Mouse (Mus musculus) megakaryocyte-erythroid progenitor cell, adult 5 weeks (primary cell): ENCODE results near the gene Fam187b. TPM values are rescaled to one million over a fixed set of nuclear protein-coding genes. Genes with fewer than 3 reads are reported as not detected.

ENCODE experiments used
- polyA plus RNA-seq: library from polyadenylated mRNA; stranded (reverse); fragments of >175 nt; gene quantifications from 2 replicates; pipeline ENCODE4 v1.2.3, GENCODE M21; 2012

Fam187b gene
- polyA plus RNA-seq = 0.08 TPM in 1 of 2 replicates, not detected in the other

GRCm38 (mm10) chr7:30973501-30974289 is at the start of gene Fam187b:
Gene Fam187b (plus strand): TSS chr7:30973790.

GRCm38 (mm10) chr7:30924581-30924980 is 49.0 kb upstream of the Fam187b start, which contains the start of gene Hamp2:
Gene Hamp2 (minus strand): TSS chr7:30924681.

GRCm38 (mm10) chr7:30943909-30944635 is 29.5 kb upstream of the Fam187b start, which contains the start of gene Hamp:
Gene Hamp (minus strand): TSS chr7:30944032.

GRCm38 (mm10) chr7:30956756-30957366 is 16.7 kb upstream of the Fam187b start, which contains the start of gene Usf2:
Gene Usf2 (minus strand): TSS chr7:30956803.

GRCm38 (mm10) chr7:30973251-30973500 is 414 bp upstream of the Fam187b start, which contains the start of gene Lsr:
Gene Lsr (minus strand): TSS chr7:30973464.

Other genes with a start within 250 kb of the Fam187b start
- 48.5 and 64.1 TPM in 2 replicates for gene Tmem147, start 244.2 kb upstream of the Fam187b start, polyA plus RNA-seq
- not detected in 2 replicates for gene Gapdhs, start 230.1 kb upstream of the Fam187b start, polyA plus RNA-seq
- gene Sbsn, start 222.3 kb upstream of the Fam187b start, polyA plus RNA-seq = 1.7 and 3.2 TPM in 2 replicates
- 2.0 and 6.7 TPM in 2 replicates for gene Dmkn, start 210.0 kb upstream of the Fam187b start, polyA plus RNA-seq
- gene Krtdap, start 185.9 kb upstream of the Fam187b start, polyA plus RNA-seq = not detected in 2 replicates
- 11.4 and 19.2 TPM in 2 replicates for gene Ffar2, start 150.0 kb upstream of the Fam187b start, polyA plus RNA-seq
- gene Ffar3, start 117.6 kb upstream of the Fam187b start, polyA plus RNA-seq = not detected in 2 replicates
- 0.10 and 0.13 TPM in 2 replicates for gene Ffar1, start 112.2 kb upstream of the Fam187b start, polyA plus RNA-seq
- 5.0 and 5.4 TPM in 2 replicates for gene Cd22, start 93.4 kb upstream of the Fam187b start, polyA plus RNA-seq
- gene Mag, start 58.9 kb upstream of the Fam187b start, polyA plus RNA-seq = 0.37 and 0.72 TPM in 2 replicates
- gene Hamp2, start 49.1 kb upstream of the Fam187b start, polyA plus RNA-seq = not detected in 2 replicates
- gene Hamp, start 29.8 kb upstream of the Fam187b start, polyA plus RNA-seq = not detected in 2 replicates
- 169 and 182 TPM in 2 replicates for gene Usf2, start 17.0 kb upstream of the Fam187b start, polyA plus RNA-seq
- gene Lsr, start 326 bp upstream of the Fam187b start, polyA plus RNA-seq = 1.3 and 1.5 TPM in 2 replicates
- 870 and 944 TPM in 2 replicates for gene Fxyd5, start 68.7 kb downstream of the Fam187b start, polyA plus RNA-seq
- 0.36 and 1.3 TPM in 2 replicates for gene Fxyd7, start 77.7 kb downstream of the Fam187b start, polyA plus RNA-seq
- gene Fxyd1, start 83.4 kb downstream of the Fam187b start, polyA plus RNA-seq = 4.9 and 6.1 TPM in 2 replicates
- gene Lgi4, start 85.6 kb downstream of the Fam187b start, polyA plus RNA-seq = 0.01 TPM in 1 of 2 replicates, not detected in the other
- not detected in 2 replicates for gene Fxyd3, start 102.9 kb downstream of the Fam187b start, polyA plus RNA-seq
- gene Hpn, start 141.5 kb downstream of the Fam187b start, polyA plus RNA-seq = 25.3 and 28.7 TPM in 2 replicates
- 4.3 TPM in 2 replicates for gene Scn1b, start 153.2 kb downstream of the Fam187b start, polyA plus RNA-seq
- gene Gramd1a, start 182.1 kb downstream of the Fam187b start, polyA plus RNA-seq = 206 and 233 TPM in 2 replicates